Mouse (Mus musculus): ENCODE data around the gene Ctnnd2.

DNA sequence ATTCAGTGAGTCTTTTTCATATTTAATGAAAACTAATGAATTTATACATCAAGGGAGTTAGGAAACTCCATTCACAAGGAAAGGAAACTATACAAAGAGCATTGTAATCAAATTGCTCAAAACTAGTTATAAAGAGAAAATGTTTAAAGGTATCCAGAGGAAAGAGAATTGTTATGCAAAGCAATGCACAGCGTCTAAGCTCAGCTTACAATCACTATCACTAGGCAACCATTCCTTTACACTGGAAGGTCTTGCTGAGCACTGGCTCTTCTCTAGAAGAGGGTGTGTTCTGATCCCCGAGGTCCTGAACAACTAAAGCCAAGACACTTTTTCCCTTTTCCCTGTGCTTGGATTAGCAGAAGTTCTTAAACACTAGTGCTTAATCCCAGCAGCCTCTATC is 735.6 kb downstream of the Ctnnd2 start:
- TF ChIP-seq CTCF (IDR thresholded peaks at IDR 0.05) (no peak), POLR2A (IDR thresholded peaks at IDR 0.05; ENCODE audit: insufficient read depth, low read depth, low read length) (no peak), EP300 (IDR thresholded peaks at IDR 0.05; ENCODE audit: insufficient read depth, low read depth, low read length) (no peak)
